Mouse (Mus musculus) erythroid progenitor cell, adult 5-6 weeks (primary cell): Measurements from ENCODE around the gene Mrtfb. TPM values are rescaled to one million over a fixed set of nuclear protein-coding genes. Genes with fewer than 3 reads are reported as not detected.

Experiments
- ATAC-seq: replicated peaks from 2 replicates; pipeline ENCODE4 v1.8.0; 2016; ENCODE audit warnings: moderate number of reproducible peaks, mild to moderate bottlenecking, moderate TSS enrichment, inconsistent platforms; ENCODE audit not compliant: poor library complexity, low FRiP score, severe bottlenecking
- total RNA-seq, 2 experiments: library from RNA; stranded (forward) in 1 of 2; stranded (reverse) in 1 of 2; fragments of 150-400 nt in 1 of 2; fragments of 186-747, 209-891 nt in 1 of 2; gene quantifications; 2 replicates each; pipeline versions ENCODE4 v1.2.3 to v1.2.4; 2015 to 2017; ENCODE audit warnings: low replicate concordance in 2 of 2

Mrtfb gene
- total RNA-seq (2015; ENCODE audit: low replicate concordance) (2.5 and 4.6 TPM in 2 replicates), total RNA-seq (2017; ENCODE audit: low replicate concordance) (1.1 and 1.2 TPM in 2 replicates)

DNA sequence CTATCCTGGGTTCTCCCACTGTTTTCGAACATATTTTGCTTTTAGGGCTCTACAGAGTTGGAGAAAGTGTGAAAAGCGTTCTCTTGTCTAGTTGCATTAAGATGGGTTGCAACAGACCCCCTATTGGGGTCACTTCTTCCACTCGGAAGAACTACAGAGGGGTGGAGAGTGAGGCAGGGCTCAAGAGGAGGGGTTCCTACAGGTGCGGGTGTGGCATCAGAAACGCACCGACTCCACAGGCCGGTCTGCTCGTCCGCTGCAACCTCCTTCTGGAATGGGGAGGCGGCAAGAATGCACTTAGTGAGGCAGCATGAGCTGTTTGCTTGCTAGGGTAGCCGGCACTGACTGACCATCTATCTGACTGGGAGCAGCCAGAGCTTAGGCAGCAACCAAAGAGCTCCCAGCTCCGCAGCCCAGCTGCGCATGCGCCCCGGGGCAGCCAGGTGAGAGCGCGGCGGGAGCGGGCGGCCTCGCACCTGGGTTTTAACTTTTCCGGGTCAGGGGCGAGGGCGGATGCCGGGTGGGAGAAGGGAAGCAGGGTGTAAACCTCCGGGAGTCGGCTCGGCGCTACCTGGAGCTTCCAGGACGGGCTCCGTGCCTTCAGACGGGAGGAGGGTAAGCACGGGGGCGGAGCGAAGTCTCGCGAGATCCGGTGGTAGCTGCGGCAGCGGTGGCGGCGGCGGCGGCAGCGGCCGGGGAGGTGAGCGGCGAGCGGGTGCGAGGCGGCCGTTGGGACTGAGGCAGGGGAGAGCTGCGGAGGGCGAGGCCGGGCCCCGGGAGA lies at the start of gene Mrtfb:
TSS of gene Mrtfb (plus strand) at position 627 of the 781 bp plus-strand sequence.
- ATAC-seq: peak; percentile 85

DNA sequence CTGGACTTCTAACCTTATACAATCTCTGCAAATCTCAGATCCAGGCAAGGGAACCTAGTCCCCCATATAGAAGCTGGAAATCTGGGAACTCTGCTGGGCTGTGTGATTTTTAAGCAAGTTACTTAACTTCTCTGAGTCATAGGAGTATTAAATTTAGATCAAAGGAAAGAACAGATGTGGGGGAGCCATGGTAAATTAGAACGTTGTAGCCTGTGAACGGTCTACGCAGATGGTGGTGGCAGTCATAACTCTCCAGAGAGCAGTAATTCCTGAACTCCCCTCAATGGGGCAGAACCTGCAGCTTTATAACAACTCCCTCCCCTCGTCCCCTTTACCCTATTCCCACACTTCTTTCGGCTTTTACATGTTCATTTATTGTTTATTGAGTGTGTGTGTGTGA lies 48.6 kb upstream of the Mrtfb start:
- ATAC-seq: no peak

DNA sequence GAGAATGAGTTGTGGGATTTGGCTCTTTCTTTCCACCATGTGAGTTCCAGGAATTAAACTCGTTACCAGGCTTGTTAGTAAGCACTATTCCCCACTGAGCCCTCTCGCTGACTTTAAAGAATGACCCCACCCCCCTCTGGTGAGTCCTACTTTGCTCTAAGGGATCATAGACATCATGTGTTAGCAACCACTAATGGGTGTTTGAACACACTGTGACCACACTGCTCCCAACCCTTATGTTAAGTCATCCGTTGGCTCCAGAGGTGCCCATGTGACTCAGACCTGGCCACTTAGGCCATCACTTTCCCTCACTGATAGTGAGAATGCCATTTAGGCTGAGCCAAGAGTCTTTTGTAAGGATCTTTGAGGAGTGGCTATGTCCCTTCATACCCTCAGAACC lies 48.2 kb upstream of the Mrtfb start:
- ATAC-seq: no peak

GRCm38 (mm10) chr16:13212781-13213180 lies 43.5 kb upstream of the Mrtfb start:
- ATAC-seq: no peak

- ATAC-seq: no peak
Measured at GRCm38 (mm10) chr16:13216116-13216952, 39.9 kb upstream of the Mrtfb start.

DNA sequence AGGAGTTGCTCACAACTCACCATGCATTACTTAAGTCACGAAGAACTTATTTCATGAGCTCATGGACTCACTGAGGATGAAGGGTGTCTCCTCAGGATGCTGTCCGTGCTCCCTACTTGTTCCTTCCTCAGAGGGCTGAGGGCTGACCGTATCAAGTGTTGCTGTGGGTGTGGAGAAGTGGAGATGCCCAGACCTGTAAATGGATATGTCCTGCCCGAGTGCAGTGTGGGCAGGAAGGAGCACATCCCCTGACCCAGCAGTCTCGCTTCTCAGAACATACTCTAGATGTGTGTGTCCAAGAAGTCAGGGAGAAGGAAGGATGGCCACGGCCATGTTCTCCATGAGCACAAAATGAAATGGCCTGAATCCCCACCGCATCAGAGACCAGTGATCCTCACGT lies 38.3 kb upstream of the Mrtfb start:
- no peak for ATAC-seq

GRCm38 (mm10) chr16:13221475-13221874 lies 34.8 kb upstream of the Mrtfb start:
- no peak for ATAC-seq

- no peak for ATAC-seq
Measured at GRCm38 (mm10) chr16:13232043-13232442, 24.2 kb upstream of the Mrtfb start.

DNA sequence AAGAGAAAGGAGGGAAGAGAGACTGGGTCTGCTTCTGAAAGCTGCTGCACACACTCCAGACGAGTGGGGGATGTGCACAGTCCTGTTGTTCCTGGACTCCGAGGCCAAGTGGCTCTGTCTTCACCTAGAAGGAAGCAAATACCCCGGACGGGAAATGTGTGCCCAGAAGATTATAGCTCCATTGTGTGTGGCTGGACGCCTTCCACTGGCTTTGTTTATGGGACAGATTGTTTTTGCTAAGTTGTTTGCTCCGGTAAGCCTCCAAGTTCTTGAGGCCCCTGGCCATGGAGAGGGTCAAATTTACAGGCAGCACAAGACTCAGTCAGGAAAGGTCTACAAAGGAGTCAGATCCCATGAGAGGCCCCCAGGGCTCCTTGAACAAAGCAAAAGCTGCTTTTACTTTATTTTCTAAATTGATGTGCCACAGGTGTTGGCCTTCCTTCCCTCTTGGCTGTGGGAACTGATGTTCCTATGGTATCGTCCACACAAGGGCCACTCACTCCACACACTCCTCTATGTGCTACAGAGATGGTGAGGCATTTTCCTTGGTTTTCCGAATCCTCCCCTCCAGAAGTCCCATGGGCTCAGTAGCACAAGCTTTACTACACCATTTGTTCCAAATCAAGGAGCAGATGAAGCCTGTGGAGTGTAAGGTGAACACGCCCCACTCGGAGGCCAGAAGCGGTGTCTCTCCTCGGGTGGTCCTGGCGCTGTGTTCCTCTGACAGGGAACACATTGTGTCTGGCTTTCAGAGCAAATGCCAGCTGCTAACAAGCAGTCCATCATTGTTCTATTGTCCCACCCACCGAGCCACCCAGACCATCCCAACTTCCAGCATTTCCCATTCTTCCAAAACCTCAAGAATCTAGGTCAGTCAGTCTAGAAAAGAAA lies 23.1 kb upstream of the Mrtfb start:
- no peak for ATAC-seq

DNA sequence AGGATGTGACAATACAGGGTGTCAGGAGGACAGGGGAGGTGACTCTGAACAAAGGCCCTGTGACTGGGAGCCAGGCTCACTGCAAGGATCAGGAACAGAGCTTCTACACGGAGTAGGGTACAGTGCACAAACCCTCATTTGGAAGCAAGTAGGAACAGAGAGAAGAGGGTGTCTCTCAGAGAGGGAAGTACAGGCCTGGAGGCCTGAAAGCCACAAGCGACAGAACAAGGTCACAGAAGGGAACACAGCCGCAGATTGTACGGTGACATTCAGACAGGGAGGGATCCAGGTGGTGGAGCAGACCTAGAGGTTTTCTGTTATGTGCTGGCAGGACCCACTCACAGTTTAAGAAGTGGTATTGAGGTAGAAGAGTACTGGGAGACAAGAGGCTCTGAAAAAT lies 17.2 kb upstream of the Mrtfb start:
- ATAC-seq: no peak

GRCm38 (mm10) chr16:13239544-13239943 lies 16.7 kb upstream of the Mrtfb start:
- no peak for ATAC-seq

- no peak for ATAC-seq
Measured at GRCm38 (mm10) chr16:13240326-13240725, 16.0 kb upstream of the Mrtfb start.

GRCm38 (mm10) chr16:13245658-13246057 lies 10.6 kb upstream of the Mrtfb start:
- no peak for ATAC-seq

- ATAC-seq: no peak
Measured at GRCm38 (mm10) chr16:13246855-13247254, 9.4 kb upstream of the Mrtfb start.

GRCm38 (mm10) chr16:13250061-13250460 lies 6.2 kb upstream of the Mrtfb start:
- no peak for ATAC-seq

DNA sequence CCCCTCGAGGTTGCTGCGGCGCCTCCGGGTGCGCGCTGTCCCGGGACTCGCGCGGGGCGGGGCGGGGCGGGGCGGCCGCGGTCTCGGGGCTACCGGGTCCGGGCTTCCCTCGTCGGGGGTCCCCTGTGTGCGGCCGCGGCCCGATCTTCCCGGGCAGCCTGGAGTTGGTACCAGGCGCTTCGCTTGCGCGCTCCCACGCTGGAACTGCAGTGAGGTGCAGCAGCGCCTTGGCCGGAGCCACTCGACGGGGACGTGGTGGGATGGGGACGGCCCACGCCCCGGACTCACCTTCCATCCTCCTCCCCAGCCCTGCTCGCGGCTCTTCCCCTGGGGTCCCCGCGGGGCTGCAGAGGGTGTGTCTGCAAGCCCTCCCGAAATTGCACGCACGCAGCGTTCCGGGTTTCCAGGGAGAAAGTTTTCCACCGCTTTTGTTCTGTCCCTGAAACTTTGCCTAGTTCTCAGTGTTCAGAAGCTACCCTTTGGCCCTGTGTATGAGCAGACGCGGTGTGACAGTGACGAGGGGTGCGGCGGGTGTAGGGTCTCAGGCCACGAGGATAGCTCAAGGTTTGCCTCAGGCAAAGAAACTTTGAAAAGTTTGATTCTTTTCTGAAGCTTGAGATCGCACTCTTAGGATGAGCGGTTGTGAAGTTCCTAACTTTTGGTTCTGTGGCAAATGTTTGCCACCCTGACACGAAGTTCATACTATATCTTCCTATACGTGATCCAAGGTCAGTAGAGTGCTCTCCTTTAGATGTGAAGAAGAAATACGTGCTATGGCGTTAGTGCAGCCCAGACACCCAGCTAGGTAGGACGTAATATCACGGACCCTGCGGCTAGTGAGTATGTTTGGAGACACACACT lies 616 bp downstream of the Mrtfb start:
- ATAC-seq: no peak

GRCm38 (mm10) chr16:13257528-13257835 lies 1.2 kb downstream of the Mrtfb start:
- ATAC-seq: no peak

GRCm38 (mm10) chr16:13259026-13259425 lies 2.7 kb downstream of the Mrtfb start:
- no peak for ATAC-seq

DNA sequence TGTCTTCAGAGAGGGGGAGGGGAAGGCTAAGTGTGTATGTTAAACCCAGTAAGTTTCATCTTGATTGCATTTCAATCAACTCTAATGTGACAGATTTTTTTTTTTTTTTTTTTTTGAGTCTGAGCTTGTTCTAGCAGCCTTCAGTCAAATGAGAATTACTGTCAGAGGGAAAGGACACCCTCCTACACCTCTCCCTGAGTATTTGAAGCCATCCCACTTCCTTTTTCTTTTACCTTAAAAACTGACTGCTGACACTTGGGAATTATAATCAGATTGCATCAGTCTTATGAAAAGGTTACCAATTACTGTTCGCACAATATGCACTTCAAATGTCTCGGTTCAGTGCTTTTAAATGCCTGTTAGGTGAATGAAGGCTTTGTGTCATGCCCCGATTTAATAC lies 10.0 kb downstream of the Mrtfb start:
- ATAC-seq: no peak
